Mouse (Mus musculus): ENCODE data around the gene Cdyl2. TPM values are rescaled to one million over a fixed set of nuclear protein-coding genes. Genes with fewer than 3 reads are reported as not detected.

The Cdyl2 gene
- polyA plus RNA-seq, 1 experiment from 2014 or later, result 4.5 TPM

GRCm38 (mm10) chr8:116637193-116637592, 95.6 kb downstream of the Cdyl2 start:
- Histone ChIP-seq H3K9me3 (no peaks in the 10 kb centered on the region), H3K4me3 (no peak overlapping the region), H3K36me3 (no peaks in the 10 kb centered on the region), H3K4me2 (no peak overlapping the region), H3K4me1 (0 out of 2 replicates have a peak, but pooled peaks cover 4% of the 10 kb centered on the region), H3K9ac (no peak overlapping the region), H3K27ac (replicated peaks) (no peak overlapping the region), H3K27me3 (replicated peaks) (no peaks in the 10 kb centered on the region)
- ATAC-seq (ENCODE audit: extremely low read depth, insufficient number of reproducible peaks, low FRiP score, low TSS enrichment), result no peak
- 86% methylated on average over 7 of the region's 7 CpGs for WGBS

GRCm38 (mm10) chr8:116636396-116636795, 96.4 kb downstream of the Cdyl2 start:
- H3K4me3 ChIP-seq, result no peak overlapping the region
- H3K4me1 ChIP-seq, result 0 out of 2 replicates have a peak, but pooled peaks cover 4% of the 10 kb centered on the region
- H3K36me3 ChIP-seq, result no peaks in the 10 kb centered on the region
- ATAC-seq (ENCODE audit: extremely low read depth, insufficient number of reproducible peaks, low FRiP score, low TSS enrichment), result no peak
- H3K27me3 ChIP-seq (replicated peaks), result no peaks in the 10 kb centered on the region
- no peak overlapping the region for H3K27ac ChIP-seq (replicated peaks)
- WGBS, result 61% methylated on average over 10 of the region's 10 CpGs
- no peak overlapping the region for H3K4me2 ChIP-seq
- H3K9ac ChIP-seq, result no peak overlapping the region
- no peaks in the 10 kb centered on the region for H3K9me3 ChIP-seq

- no peaks in the 10 kb centered on the region for H3K9me3 ChIP-seq
- H3K9ac ChIP-seq, result no peak overlapping the region
- no peak overlapping the region for H3K27ac ChIP-seq (replicated peaks)
- H3K4me1 ChIP-seq, result 0 out of 2 replicates have a peak, but pooled peaks cover 4% of the 10 kb centered on the region
- no peak overlapping the region for H3K4me3 ChIP-seq
- H3K4me2 ChIP-seq, result no peak overlapping the region
- WGBS, result 75% methylated on average over 8 of the region's 8 CpGs
- H3K27me3 ChIP-seq (replicated peaks), result no peaks in the 10 kb centered on the region
- ATAC-seq (ENCODE audit: extremely low read depth, insufficient number of reproducible peaks, low FRiP score, low TSS enrichment), result no peak
- H3K36me3 ChIP-seq, result no peaks in the 10 kb centered on the region
These were observed 96.8 kb downstream of the Cdyl2 start for GRCm38 (mm10) chr8:116635972-116636371.

GRCm38 (mm10) chr8:116635261-116635660, 97.5 kb downstream of the Cdyl2 start:
- H3K4me3 ChIP-seq, result no peak overlapping the region
- no peak overlapping the region for H3K9ac ChIP-seq
- ATAC-seq (ENCODE audit: extremely low read depth, insufficient number of reproducible peaks, low FRiP score, low TSS enrichment), result no peak
- H3K4me1 ChIP-seq, result 0 out of 2 replicates have a peak, but pooled peaks cover 4% of the 10 kb centered on the region
- no peak overlapping the region for H3K27ac ChIP-seq (replicated peaks)
- H3K36me3 ChIP-seq, result no peaks in the 10 kb centered on the region
- no peaks in the 10 kb centered on the region for H3K27me3 ChIP-seq (replicated peaks)
- H3K9me3 ChIP-seq, result no peaks in the 10 kb centered on the region
- WGBS, result 82% methylated on average over 13 of the region's 13 CpGs
- no peak overlapping the region for H3K4me2 ChIP-seq

GRCm38 (mm10) chr8:116634436-116634835, 98.4 kb downstream of the Cdyl2 start:
- no peak overlapping the region for H3K4me3 ChIP-seq
- H3K27me3 ChIP-seq (replicated peaks), result no peaks in the 10 kb centered on the region
- no peak overlapping the region for H3K27ac ChIP-seq (replicated peaks)
- H3K9ac ChIP-seq, result no peak overlapping the region
- no peaks in the 10 kb centered on the region for H3K9me3 ChIP-seq
- no peak overlapping the region for H3K4me2 ChIP-seq
- WGBS, result 84% methylated on average over 4 of the region's 4 CpGs
- no peak for ATAC-seq (ENCODE audit: extremely low read depth, insufficient number of reproducible peaks, low FRiP score, low TSS enrichment)
- H3K4me1 ChIP-seq, result 0 out of 2 replicates have a peak, but pooled peaks cover 4% of the 10 kb centered on the region
- no peaks in the 10 kb centered on the region for H3K36me3 ChIP-seq

GRCm38 (mm10) chr8:116633470-116634150, 99.2 kb downstream of the Cdyl2 start:
- 64% methylated on average over 10 of the region's 10 CpGs for WGBS
- H3K9me3 ChIP-seq, result no peaks in the 10 kb centered on the region
- no peak for ATAC-seq (ENCODE audit: extremely low read depth, insufficient number of reproducible peaks, low FRiP score, low TSS enrichment)
- no peak overlapping the region for H3K9ac ChIP-seq
- H3K4me2 ChIP-seq, result no peak overlapping the region
- no peaks in the 10 kb centered on the region for H3K36me3 ChIP-seq
- no peak overlapping the region for H3K4me3 ChIP-seq
- no peak overlapping the region for H3K27ac ChIP-seq (replicated peaks)
- H3K27me3 ChIP-seq (replicated peaks), result no peaks in the 10 kb centered on the region
- H3K4me1 ChIP-seq, result 0 out of 2 replicates have a peak, but pooled peaks cover 4% of the 10 kb centered on the region

- 38% methylated on average over 11 of the region's 11 CpGs for WGBS
- Histone ChIP-seq H3K9me3 (no peaks in the 10 kb centered on the region), H3K27ac (replicated peaks) (no peak overlapping the region), H3K9ac (no peak overlapping the region), H3K36me3 (no peaks in the 10 kb centered on the region), H3K27me3 (replicated peaks) (no peaks in the 10 kb centered on the region), H3K4me1 (no peaks in the 10 kb centered on the region), H3K4me3 (no peak overlapping the region), H3K4me2 (no peak overlapping the region)
- no peak for ATAC-seq (ENCODE audit: extremely low read depth, insufficient number of reproducible peaks, low FRiP score, low TSS enrichment)
These were observed 102.7 kb downstream of the Cdyl2 start for GRCm38 (mm10) chr8:116630066-116630465.

- Histone ChIP-seq H3K9ac (no peak overlapping the region), H3K27me3 (replicated peaks) (no peaks in the 10 kb centered on the region), H3K9me3 (no peaks in the 10 kb centered on the region), H3K4me2 (no peak overlapping the region), H3K27ac (replicated peaks) (no peak overlapping the region), H3K4me1 (no peaks in the 10 kb centered on the region), H3K36me3 (no peaks in the 10 kb centered on the region), H3K4me3 (no peak overlapping the region)
- 62% methylated on average over 7 of the region's 7 CpGs for WGBS
- ATAC-seq (ENCODE audit: extremely low read depth, insufficient number of reproducible peaks, low FRiP score, low TSS enrichment), result no peak
These were observed 103.8 kb downstream of the Cdyl2 start for GRCm38 (mm10) chr8:116628975-116629374.

- Histone ChIP-seq H3K4me2 (no peak overlapping the region), H3K27ac (replicated peaks) (no peak overlapping the region), H3K36me3 (peaks cover 7% of the 10 kb centered on the region; the same call in 1 of the 2 replicates), H3K9ac (no peak overlapping the region), H3K4me1 (no peaks in the 10 kb centered on the region), H3K27me3 (replicated peaks) (no peaks in the 10 kb centered on the region), H3K9me3 (no peaks in the 10 kb centered on the region), H3K4me3 (no peak overlapping the region)
- 68% methylated on average over 2 of the region's 2 CpGs for WGBS
- no peak for ATAC-seq (ENCODE audit: extremely low read depth, insufficient number of reproducible peaks, low FRiP score, low TSS enrichment)
These were observed 104.8 kb downstream of the Cdyl2 start for GRCm38 (mm10) chr8:116627854-116628479.

GRCm38 (mm10) chr8:116623591-116623990, 109.2 kb downstream of the Cdyl2 start:
- Histone ChIP-seq H3K9me3 (no peaks in the 10 kb centered on the region), H3K4me3 (no peak overlapping the region), H3K36me3 (peaks cover 7% of the 10 kb centered on the region; the same call in 1 of the 2 replicates), H3K27ac (replicated peaks) (no peak overlapping the region), H3K4me1 (peaks cover 11% of the 10 kb centered on the region), H3K9ac (no peak overlapping the region), H3K4me2 (no peak overlapping the region), H3K27me3 (replicated peaks) (peaks cover 6% of the 10 kb centered on the region; the same call in 1 of the 2 replicates)
- 86% methylated on average over 11 of the region's 11 CpGs for WGBS
- no peak for ATAC-seq (ENCODE audit: extremely low read depth, insufficient number of reproducible peaks, low FRiP score, low TSS enrichment)

- Histone ChIP-seq H3K36me3 (peaks cover 7% of the 10 kb centered on the region; the same call in 1 of the 2 replicates), H3K9ac (no peak overlapping the region), H3K27ac (replicated peaks) (no peak overlapping the region), H3K4me2 (no peak overlapping the region), H3K4me3 (no peak overlapping the region), H3K9me3 (no peaks in the 10 kb centered on the region), H3K4me1 (peaks cover 11% of the 10 kb centered on the region), H3K27me3 (replicated peaks) (peaks cover 6% of the 10 kb centered on the region; the same call in 1 of the 2 replicates)
- ATAC-seq (ENCODE audit: extremely low read depth, insufficient number of reproducible peaks, low FRiP score, low TSS enrichment), result no peak
- WGBS, result 62% methylated on average over 9 of the region's 9 CpGs
These were observed 110.5 kb downstream of the Cdyl2 start for GRCm38 (mm10) chr8:116622326-116622725.
